In genomic region chrX:155622961-155623599, GRCm38 (mm10) we compare ENCODE assay signal across 8 mouse cellular contexts. TPM values are rescaled to one million over a fixed set of nuclear protein-coding genes. Genes with fewer than 3 reads are reported as not detected.
DNase-seq lines count a peak whose midpoint lies in the region; ATAC-seq and TF ChIP-seq lines count a peak whose summit lies in the region.

No protein-coding gene starts in this region.

- peak overlapping the region; percentile 61 for H3K9ac ChIP-seq in hindbrain, postnatal 0 days (replicated peaks; ENCODE audit: low read length)
- no peak overlapping the region for H3K9ac ChIP-seq in liver, embryonic 12.5 days

- intact Hi-C loops in gastrocnemius, postnatal 14 days (cut with DNase I; ENCODE audit: low total_unique reads), result no loop called here

- 32% methylated on average over 23 of the region's 69 CpGs for WGBS in hindbrain, postnatal 0 days
- 11% methylated on average over 23 of the region's 69 CpGs for WGBS in liver, embryonic 12.5 days (ENCODE audit: insufficient replicate concordance)

- no peak for TF ChIP-seq CTCF in E14TG2a.4 (conservative IDR thresholded peaks at IDR 0.05; ENCODE audit: low read length)
- no peak for TF ChIP-seq CTCF in hindbrain, postnatal 0 days (IDR thresholded peaks at IDR 0.05; ENCODE audit: low read depth)

- H3K4me3 ChIP-seq in E14TG2a.4 (replicated peaks; ENCODE audit: low read length), result peak overlapping the region; percentile 77
- H3K4me3 ChIP-seq in hindbrain, postnatal 0 days (ENCODE audit: low read length), result peak overlapping the region; percentile 54
- peak overlapping the region; percentile 35 for H3K4me3 ChIP-seq in liver, embryonic 12.5 days

- peak overlapping the region; percentile 63 for H3K4me2 ChIP-seq in hindbrain, postnatal 0 days (ENCODE audit: low read depth, low read length)
- H3K4me2 ChIP-seq in liver, embryonic 12.5 days, result peak overlapping the region; percentile 59

- peak; percentile 74 for ATAC-seq in hindbrain, postnatal 0 days
- no peak for ATAC-seq in liver, embryonic 12.5 days

- H3K27ac ChIP-seq in hindbrain, postnatal 0 days, result peak overlapping the region; percentile 79
- H3K27ac ChIP-seq in liver, embryonic 12.5 days, result no peak overlapping the region

- no peaks in the 10 kb centered on the region for H3K9me3 ChIP-seq in E14TG2a.4 (ENCODE audit: low read length)
- H3K9me3 ChIP-seq in hindbrain, postnatal 0 days (ENCODE audit: low read length), result no peaks in the 10 kb centered on the region
- H3K9me3 ChIP-seq in liver, embryonic 12.5 days (replicated peaks), result no peaks in the 10 kb centered on the region

- H3K4me1 ChIP-seq in E14TG2a.4 (replicated peaks; ENCODE audit: low read depth, low read length), result no peaks in the 10 kb centered on the region
- no peaks in the 10 kb centered on the region for H3K4me1 ChIP-seq in hindbrain, postnatal 0 days (ENCODE audit: insufficient read depth, low read length)
- H3K4me1 ChIP-seq in liver, embryonic 12.5 days, result no peaks in the 10 kb centered on the region

- no peaks in the 10 kb centered on the region for H3K36me3 ChIP-seq in E14TG2a.4 (ENCODE audit: insufficient read depth, low read length)
- no peaks in the 10 kb centered on the region for H3K36me3 ChIP-seq in hindbrain, postnatal 0 days (ENCODE audit: insufficient read depth, low read length)
- H3K36me3 ChIP-seq in liver, embryonic 12.5 days, result no peaks in the 10 kb centered on the region

- DNase-seq in gastrocnemius, postnatal 10 days, result peak; percentile 1
- DNase-seq in gastrocnemius, postnatal 14 days, result no peak
- peak; percentile 5 for DNase-seq in embryo, embryonic 10.5 days (ENCODE audit: low spot score)
- peak; percentile 22 for DNase-seq in hindbrain, postnatal 0 days (ENCODE audit: low spot score)
- DNase-seq in retina, postnatal 1 day, result peak; percentile 55
- DNase-seq in thymus, postnatal 10 days (ENCODE audit: low spot score in 2 of 2), result no peak

- peaks cover 41% of the 10 kb centered on the region for H3K27me3 ChIP-seq in E14TG2a.4 (ENCODE audit: insufficient read depth, low read length)
- H3K27me3 ChIP-seq in hindbrain, postnatal 0 days (ENCODE audit: insufficient read depth, low read length), result no peaks in the 10 kb centered on the region
- H3K27me3 ChIP-seq in liver, embryonic 12.5 days (replicated peaks), result peaks cover 54% of the 10 kb centered on the region

RNA-seq across cellular contexts. Expression of gene Ptchd1, which starts 0.5 kb away (rescaled TPM):
- under 1 TPM; 0.21 to 0.75 TPM for total RNA-seq in gastrocnemius, postnatal 10 days (2021)
- under 1 TPM; 0.16 to 0.21 TPM for total RNA-seq in gastrocnemius, postnatal 14 days (2021)
- total RNA-seq in hindbrain, postnatal 0 days (2014; rRNA removed), result 21.7 and 32.0 TPM in 2 replicates
- 14.1 and 15.1 TPM in 2 replicates for polyA plus RNA-seq in hindbrain, postnatal 0 days (2015; fragmentation: Nextera tagmentation; extraction: Ambion mirVana)
- 0.35 and 0.45 TPM in 2 replicates for polyA plus RNA-seq in liver, embryonic 12.5 days (2016; fragmentation: Nextera tagmentation; extraction: Ambion mirVana)

RNA-seq across cellular contexts. Expression of gene Gm15155, which starts 1.5 kb away (rescaled TPM):
- not detected for total RNA-seq in gastrocnemius, postnatal 10 days (2021)
- total RNA-seq in gastrocnemius, postnatal 14 days (2021), result not detected
- not detected in 2 replicates for total RNA-seq in hindbrain, postnatal 0 days (2014; rRNA removed)
- 0.45 TPM in 1 of 2 replicates, not detected in the other for polyA plus RNA-seq in hindbrain, postnatal 0 days (2015; fragmentation: Nextera tagmentation; extraction: Ambion mirVana)
- not detected in 2 replicates for polyA plus RNA-seq in liver, embryonic 12.5 days (2016; fragmentation: Nextera tagmentation; extraction: Ambion mirVana)

Comparison
In these comparisons a context has a peak if more than half of its experiments do, and no peak if none do; other contexts are left out.
1. DNase-seq: peak in gastrocnemius, postnatal 10 days (single experiment), embryo, embryonic 10.5 days (single experiment), hindbrain, postnatal 0 days (single experiment) and retina, postnatal 1 day (single experiment); none in gastrocnemius, postnatal 14 days (single experiment) and thymus, postnatal 10 days (0 of 2).
2. RNA of gene Ptchd1, which starts 0.5 kb away (total RNA-seq): 21.7 to 32.0 TPM in hindbrain, postnatal 0 days; 0.21 to 0.75 TPM in gastrocnemius, postnatal 10 days and 0.16 to 0.21 TPM in gastrocnemius, postnatal 14 days; every median in the first group is over 10 times any median in the second.
3. Peak in every context shown above with its lines, with median percentiles within 50 percentile points of each other: H3K4me3 ChIP-seq.